Mouse (Mus musculus) lung, postnatal 0 days (tissue): ENCODE data around the gene Gimap1.

Experiments used
- CTCF ChIP-seq: IDR thresholded peaks from 2 replicates; pipeline ENCODE4 v1.5.1; 2016; ENCODE audit warnings: antibody characterized with exemption, mild to moderate bottlenecking
- EP300 ChIP-seq: IDR thresholded peaks from 2 replicates; pipeline ENCODE4 v1.6.1; 2016; ENCODE audit warnings: antibody characterized with exemption, mild to moderate bottlenecking, control low read depth

GRCm38 (mm10) chr6:48770696-48771095 lies 31.8 kb downstream of the Gimap1 start, which contains the start of gene Gimap3:
- no peak for TF ChIP-seq CTCF
- TF ChIP-seq EP300, result no peak
